Mouse (Mus musculus) forebrain, embryonic 16.5 days (tissue): ENCODE results near the gene Fut8. TPM values are rescaled to one million over a fixed set of nuclear protein-coding genes. Genes with fewer than 3 reads are reported as not detected.

Experiments
- ATAC-seq: fragments of 200-750 bp; cut with Nextera tagmentation; 2 replicates; pipeline ENCODE4 v1.8.0; 2017; ENCODE audit warnings: mild to moderate bottlenecking, moderate library complexity
- H3K27ac ChIP-seq: fragments of 300-500 bp; sonication (generic); 2 replicates; pipeline ENCODE4 v1.5.1; 2014; ENCODE audit warnings: low read length, control low read depth
- H3K27me3 ChIP-seq: fragments of 300-500 bp; sonication (generic); replicated peaks from 2 replicates; pipeline ENCODE4 v1.6.1; 2014; ENCODE audit warnings: low read length; ENCODE audit not compliant: control insufficient read depth, insufficient read depth
- H3K36me3 ChIP-seq: fragments of 300-500 bp; sonication (generic); 2 replicates; pipeline ENCODE4 v1.6.1; 2014; ENCODE audit not compliant: control insufficient read depth, insufficient read depth
- H3K4me1 ChIP-seq: fragments of 300-500 bp; sonication (generic); replicated peaks from 2 replicates; pipeline ENCODE4 v1.6.1; 2014; ENCODE audit warnings: low read length; ENCODE audit not compliant: control insufficient read depth, insufficient read depth
- H3K4me2 ChIP-seq: fragments of 300-500 bp; sonication (generic); 2 replicates; pipeline ENCODE4 v1.6.1; 2014; ENCODE audit warnings: mild to moderate bottlenecking, low read length, control low read depth
- H3K4me3 ChIP-seq: fragments of 300-500 bp; sonication (generic); replicated peaks from 2 replicates; pipeline ENCODE4 v1.5.1; 2014; ENCODE audit warnings: mild to moderate bottlenecking, low read length, control low read depth
- H3K9ac ChIP-seq: fragments of 300-500 bp; sonication (generic); replicated peaks from 2 replicates; pipeline ENCODE4 v1.6.1; 2014; ENCODE audit warnings: low read depth, low read length, control low read depth
- H3K9me3 ChIP-seq: fragments of 300-500 bp; sonication (generic); 2 replicates; pipeline ENCODE4 v1.6.1; 2016; ENCODE audit warnings: low read length; ENCODE audit not compliant: control insufficient read depth
- WGBS: fragments of 180-500 bp; shearing (Covaris S2); extraction: QIAGEN DNeasy Blood & Tissue Kit; methylation state at CpG from one replicate; pipeline ENCODE4 v1.1.7; 2014; 5-methylcytosine and 5-hydroxymethylcytosine counted together
- polyA plus RNA-seq: library from polyadenylated mRNA; unstranded; fragments of >200 nt; fragmentation: Nextera tagmentation; extraction: Ambion mirVana; gene quantifications from 2 replicates; pipeline ENCODE4 v1.2.1, GENCODE M21; 2015

Gene Fut8
- polyA plus RNA-seq, 1 experiment from 2014 or later, result 37.9 TPM

DNA sequence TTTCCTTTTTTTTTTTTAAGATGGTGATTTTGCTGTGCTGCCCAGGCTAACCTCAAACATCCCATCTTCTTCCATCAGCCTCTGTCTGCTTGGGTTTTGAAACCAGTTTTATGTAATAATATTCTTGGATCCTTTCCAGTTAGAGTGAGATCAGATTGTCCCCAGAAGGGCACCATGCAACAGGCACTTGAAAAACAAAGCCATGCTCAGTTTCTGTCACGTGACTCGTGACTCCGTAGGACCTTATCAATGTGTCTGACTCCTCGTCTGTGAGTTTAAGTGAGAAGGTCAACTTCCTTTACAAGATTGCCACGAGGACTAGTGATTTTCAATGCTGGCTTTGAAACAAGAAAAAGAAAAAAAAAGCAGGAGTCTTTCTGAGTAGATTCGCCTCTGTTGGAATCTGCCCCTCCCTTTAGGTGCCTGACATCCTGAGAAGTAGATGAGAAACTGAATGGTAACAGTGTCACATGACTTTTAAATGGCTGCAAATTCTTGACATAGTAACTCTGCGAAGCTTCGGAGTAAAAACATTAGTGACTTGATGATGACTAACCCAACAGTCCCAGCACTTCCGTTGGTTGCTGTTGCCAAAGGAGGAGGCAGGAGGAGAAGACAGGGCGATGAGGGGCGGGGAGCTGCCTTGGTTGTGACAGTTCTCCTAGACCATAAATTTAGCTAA is 21.3 kb upstream of the Fut8 start:
- no peak overlapping the region for H3K27ac ChIP-seq
- WGBS, result 83% methylated on average over 11 of the region's 11 CpGs
- no peak overlapping the region for H3K4me3 ChIP-seq
- no peaks in the 10 kb centered on the region for H3K4me1 ChIP-seq
- no peak overlapping the region for H3K9ac ChIP-seq
- H3K36me3 ChIP-seq, result no peaks in the 10 kb centered on the region
- H3K27me3 ChIP-seq, result no peaks in the 10 kb centered on the region
- no peaks in the 10 kb centered on the region for H3K9me3 ChIP-seq
- H3K4me2 ChIP-seq, result no peak overlapping the region
- ATAC-seq, result no peak

DNA sequence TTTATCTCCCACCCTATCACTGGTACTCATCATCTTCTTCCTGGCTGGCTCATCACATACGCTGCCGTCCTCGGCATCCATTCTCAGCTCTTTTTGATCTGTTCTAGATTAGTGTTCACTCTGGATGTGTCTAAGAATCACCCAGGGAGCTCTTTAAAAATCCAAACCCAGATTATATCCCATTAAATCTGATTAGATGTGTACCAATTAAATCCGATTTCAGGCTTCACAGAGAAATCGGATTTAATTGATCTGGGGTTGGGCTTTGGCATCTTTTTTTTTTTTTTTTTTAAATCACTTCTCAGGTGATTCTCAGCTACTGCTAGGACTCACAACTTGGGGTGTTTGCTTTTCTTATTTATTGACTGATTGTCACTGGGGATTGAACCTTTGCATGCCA is 17.3 kb upstream of the Fut8 start:
- H3K36me3 ChIP-seq, result no peaks in the 10 kb centered on the region
- H3K4me2 ChIP-seq, result no peak overlapping the region
- no peak overlapping the region for H3K4me3 ChIP-seq
- no peak overlapping the region for H3K9ac ChIP-seq
- WGBS, result 74% methylated on average over 5 of the region's 5 CpGs
- H3K4me1 ChIP-seq, result no peaks in the 10 kb centered on the region
- no peaks in the 10 kb centered on the region for H3K27me3 ChIP-seq
- no peaks in the 10 kb centered on the region for H3K9me3 ChIP-seq
- H3K27ac ChIP-seq, result no peak overlapping the region
- ATAC-seq, result no peak

GRCm38 (mm10) chr12:77222272-77222874 is 15.6 kb upstream of the Fut8 start:
- WGBS, result 85% methylated on average over 6 of the region's 6 CpGs
- H3K27me3 ChIP-seq, result no peaks in the 10 kb centered on the region
- ATAC-seq, result no peak
- H3K36me3 ChIP-seq, result no peaks in the 10 kb centered on the region
- no peaks in the 10 kb centered on the region for H3K9me3 ChIP-seq
- H3K27ac ChIP-seq, result no peak overlapping the region
- H3K4me2 ChIP-seq, result no peak overlapping the region
- no peak overlapping the region for H3K4me3 ChIP-seq
- H3K4me1 ChIP-seq, result no peaks in the 10 kb centered on the region
- no peak overlapping the region for H3K9ac ChIP-seq

DNA sequence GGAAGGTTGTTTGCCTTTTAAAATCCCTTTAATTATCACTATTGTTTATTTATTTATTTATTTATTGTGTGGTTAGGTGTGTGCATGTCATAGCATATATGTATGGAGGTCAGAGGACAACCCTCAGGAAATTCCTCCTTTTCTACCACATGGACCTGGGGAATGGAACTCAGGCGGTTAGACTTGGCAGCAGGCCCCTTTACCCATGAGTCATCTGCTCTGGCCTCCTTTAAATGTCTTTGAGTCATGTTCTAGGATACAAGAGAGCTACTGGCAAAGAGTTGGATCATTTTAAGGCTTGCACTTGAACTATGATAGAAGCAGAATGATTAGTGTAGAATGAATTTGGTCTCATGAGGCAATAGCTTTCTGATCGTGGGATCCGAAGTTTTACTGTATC is 14.3 kb upstream of the Fut8 start:
- 94% methylated on average over 3 of the region's 3 CpGs for WGBS
- H3K27me3 ChIP-seq, result no peaks in the 10 kb centered on the region
- no peak overlapping the region for H3K9ac ChIP-seq
- no peaks in the 10 kb centered on the region for H3K9me3 ChIP-seq
- ATAC-seq, result no peak
- H3K4me3 ChIP-seq, result no peak overlapping the region
- H3K4me2 ChIP-seq, result no peak overlapping the region
- no peaks in the 10 kb centered on the region for H3K4me1 ChIP-seq
- H3K36me3 ChIP-seq, result no peaks in the 10 kb centered on the region
- no peak overlapping the region for H3K27ac ChIP-seq

- H3K27me3 ChIP-seq, result no peaks in the 10 kb centered on the region
- H3K27ac ChIP-seq, result no peak overlapping the region
- WGBS, result 79% methylated on average over 4 of the region's 4 CpGs
- no peak overlapping the region for H3K9ac ChIP-seq
- H3K9me3 ChIP-seq, result no peaks in the 10 kb centered on the region
- H3K4me3 ChIP-seq, result no peak overlapping the region
- ATAC-seq, result no peak
- no peaks in the 10 kb centered on the region for H3K36me3 ChIP-seq
- no peak overlapping the region for H3K4me2 ChIP-seq
- H3K4me1 ChIP-seq, result no peaks in the 10 kb centered on the region
Measured at GRCm38 (mm10) chr12:77224121-77224520, 13.8 kb upstream of the Fut8 start.

GRCm38 (mm10) chr12:77224891-77225290 is 13.0 kb upstream of the Fut8 start:
- H3K27me3 ChIP-seq, result no peaks in the 10 kb centered on the region
- H3K27ac ChIP-seq, result no peak overlapping the region
- ATAC-seq, result no peak
- no peak overlapping the region for H3K4me3 ChIP-seq
- no peaks in the 10 kb centered on the region for H3K36me3 ChIP-seq
- WGBS, result 75% methylated on average over 4 of the region's 4 CpGs
- no peak overlapping the region for H3K4me2 ChIP-seq
- no peaks in the 10 kb centered on the region for H3K4me1 ChIP-seq
- no peak overlapping the region for H3K9ac ChIP-seq
- H3K9me3 ChIP-seq, result no peaks in the 10 kb centered on the region

DNA sequence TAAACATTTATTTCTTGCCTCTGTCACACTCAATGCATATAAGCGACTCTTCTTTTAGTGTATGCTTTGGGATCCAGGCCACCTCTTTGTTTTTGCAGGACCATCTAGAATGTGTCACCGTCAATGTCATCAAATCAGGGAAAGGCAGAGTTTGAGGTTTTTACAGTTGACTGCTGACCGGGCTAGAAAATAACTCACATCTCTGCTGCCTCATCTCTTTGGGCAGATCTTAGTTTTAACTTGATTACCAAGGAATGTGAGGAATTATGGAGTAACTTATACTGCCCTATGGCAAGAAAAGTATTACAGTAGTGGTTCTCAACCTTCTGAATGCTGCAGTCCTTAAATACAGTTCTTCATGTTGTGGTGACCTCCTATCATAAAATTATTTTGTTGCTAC is 12.2 kb upstream of the Fut8 start:
- Histone ChIP-seq H3K27me3 (no peaks in the 10 kb centered on the region), H3K9me3 (no peaks in the 10 kb centered on the region), H3K4me2 (no peak overlapping the region), H3K4me3 (no peak overlapping the region), H3K36me3 (no peaks in the 10 kb centered on the region), H3K27ac (no peak overlapping the region), H3K4me1 (no peaks in the 10 kb centered on the region), H3K9ac (no peak overlapping the region)
- ATAC-seq, result no peak
- 86% methylated on average over 3 of the region's 3 CpGs for WGBS

DNA sequence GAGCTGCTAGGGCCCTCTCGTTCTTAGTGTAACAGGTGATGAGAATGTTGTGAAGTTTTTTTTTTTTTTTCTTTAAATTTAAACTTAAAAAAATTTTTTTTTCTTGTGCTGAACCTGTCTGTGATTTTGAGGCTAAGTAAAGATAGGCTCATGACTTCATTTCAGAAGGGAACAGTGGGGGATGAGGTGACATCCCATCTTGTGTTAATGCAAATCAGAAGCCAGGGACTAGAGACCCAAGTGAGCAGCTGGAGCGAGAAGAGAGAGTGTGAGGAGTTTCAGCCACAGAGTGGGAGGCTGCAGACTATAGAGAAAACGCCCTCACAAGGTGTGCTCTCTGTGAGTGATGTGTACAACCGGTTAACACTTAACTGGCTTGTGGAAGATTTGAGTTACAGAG is 2.0 kb upstream of the Fut8 start:
- Histone ChIP-seq H3K36me3 (no peaks in the 10 kb centered on the region), H3K27ac (no peak overlapping the region), H3K4me3 (no peak overlapping the region), H3K4me2 (no peak overlapping the region), H3K9me3 (no peaks in the 10 kb centered on the region), H3K4me1 (peaks cover 7% of the 10 kb centered on the region), H3K9ac (no peak overlapping the region), H3K27me3 (no peaks in the 10 kb centered on the region)
- WGBS, result 58% methylated on average over 4 of the region's 4 CpGs
- no peak for ATAC-seq

DNA sequence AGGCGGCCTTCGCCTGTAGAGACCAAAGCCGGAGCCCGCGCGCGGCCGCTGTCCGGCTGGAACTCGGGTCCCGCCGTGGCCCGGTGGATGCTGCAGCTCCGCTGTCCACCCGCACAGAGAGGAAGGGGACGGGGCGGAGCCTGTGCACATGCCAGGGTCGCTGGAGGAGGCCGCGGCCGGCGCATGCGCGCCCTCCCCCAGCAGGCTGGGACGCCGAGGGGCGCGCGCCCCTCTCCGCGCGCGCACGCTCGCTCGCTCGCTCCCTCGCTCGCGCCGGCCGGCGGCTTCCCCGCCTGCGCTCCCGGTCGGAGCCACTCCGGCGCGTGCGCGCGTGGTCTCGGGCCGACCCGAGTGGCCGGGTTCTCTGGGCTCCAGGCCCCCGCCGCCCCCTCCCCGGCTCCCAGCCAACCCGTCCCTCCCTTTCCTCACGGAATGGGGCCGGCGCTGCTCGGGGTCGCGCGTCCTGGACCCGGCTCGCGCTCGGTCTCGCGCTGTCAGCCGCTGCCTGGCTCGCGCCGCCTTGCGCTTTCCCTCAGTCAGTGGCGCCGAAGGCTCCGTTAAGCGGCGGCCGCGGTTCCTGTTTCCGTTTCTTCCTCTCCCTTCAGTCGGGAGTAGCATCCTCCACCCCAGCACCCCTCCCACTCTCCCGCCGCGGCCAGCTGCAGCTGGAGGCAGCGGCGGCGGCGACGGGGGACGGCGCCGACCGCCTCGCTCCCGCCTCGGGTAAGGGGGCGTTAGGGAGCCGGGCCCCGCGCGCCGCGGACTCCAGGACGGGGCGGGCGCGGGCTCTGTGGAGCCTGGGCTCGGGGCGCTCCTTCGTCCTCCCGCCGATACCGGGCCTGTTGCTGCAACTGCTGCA is 835 bp downstream of the Fut8 start:
- Histone ChIP-seq H3K4me3 (peak overlapping the region; percentile 92), H3K4me1 (peaks cover 7% of the 10 kb centered on the region)
- ATAC-seq, result peak; percentile 96

More for the DNA sequence above, 835 bp downstream of the Fut8 start:
- Histone ChIP-seq H3K27me3 (no peaks in the 10 kb centered on the region), H3K27ac (peak overlapping the region; percentile 98), H3K4me2 (peak overlapping the region; percentile 90), H3K9ac (peak overlapping the region; percentile 94), H3K36me3 (no peaks in the 10 kb centered on the region), H3K9me3 (no peaks in the 10 kb centered on the region)
- WGBS, result under 1% methylated on average over 104 of the region's 120 CpGs
